Mouse (Mus musculus) CH12.LX (cell line): ENCODE results near the gene Slc44a4. TPM values are rescaled to one million over a fixed set of nuclear protein-coding genes. Genes with fewer than 3 reads are reported as not detected.
A peak's percentile ranks its signal among the peaks of the same experiment; 100 is the strongest.

Experiments used
- DNase-seq: peaks from one replicate; pipeline ENCODE4 v3.0.0-alpha.2; 2013; ENCODE audit errors: extremely low read depth
- H3K27ac ChIP-seq: 2 replicates; pipeline ENCODE4 v1.5.1; 2012; ENCODE audit warnings: low read depth, mild to moderate bottlenecking, control low read depth, moderate library complexity; ENCODE audit not compliant: insufficient read depth
- H3K27me3 ChIP-seq: replicated peaks from 2 replicates; pipeline ENCODE3; 2012; ENCODE audit warnings: inconsistent platforms
- H3K36me3 ChIP-seq, 2 experiments: replicated peaks in 1 of 2; 2 replicates each; pipeline versions ENCODE3 to v1.6.1; 2012; ENCODE audit warnings: inconsistent platforms in 1 of 2, low read length in 1 of 2, mild to moderate bottlenecking in 1 of 2, mixed read lengths in 1 of 2, moderate library complexity in 1 of 2; ENCODE audit not compliant: control insufficient read depth in 1 of 2, insufficient read depth in 1 of 2
- H3K4me1 ChIP-seq, 2 experiments: 2 replicates each; pipeline ENCODE4 v1.6.1; 2012; ENCODE audit warnings: inconsistent platforms in 1 of 2, moderate library complexity in 1 of 2; ENCODE audit not compliant: insufficient read depth in 2 of 2, control insufficient read depth in 1 of 2
- H3K4me2 ChIP-seq: 2 replicates; pipeline ENCODE4 v1.6.1; 2012; ENCODE audit warnings: low read depth, mild to moderate bottlenecking, control low read depth; ENCODE audit not compliant: poor library complexity, insufficient read depth, severe bottlenecking
- H3K4me3 ChIP-seq, 3 experiments: fragments of 150-350 bp in 1 of 3; sonication (generic) in 1 of 3; replicated peaks in 1 of 3; 2 replicates each; pipeline versions ENCODE3 to v1.5.1; 2011 to 2012; ENCODE audit warnings: low read depth in 2 of 3, low read length in 2 of 3, mild to moderate bottlenecking in 2 of 3, moderate library complexity in 2 of 3, control low read depth in 1 of 3, improper control_type of control experiment in 1 of 3, inconsistent platforms in 1 of 3, mixed read lengths in 1 of 3; ENCODE audit not compliant: poor library complexity in 1 of 3
- H3K79me2 ChIP-seq: replicated peaks from 2 replicates; pipeline ENCODE4 v1.6.1; 2012; ENCODE audit warnings: mild to moderate bottlenecking, moderate library complexity; ENCODE audit not compliant: control insufficient read depth, poor library complexity, insufficient read depth, severe bottlenecking; ENCODE audit errors: extremely low read depth
- H3K9ac ChIP-seq: 2 replicates; pipeline ENCODE4 v1.6.1; 2012; ENCODE audit warnings: low read depth, mild to moderate bottlenecking, control low read depth, moderate library complexity; ENCODE audit not compliant: insufficient read depth
- H3K9me3 ChIP-seq: replicated peaks from 2 replicates; pipeline ENCODE3; 2012; ENCODE audit warnings: low read length, inconsistent platforms, mixed read lengths
- BHLHE40 ChIP-seq: IDR thresholded peaks from 2 replicates; pipeline ENCODE4 v1.6.1; 2011; ENCODE audit warnings: mild to moderate bottlenecking, low read depth, low read length, improper control_type of control experiment
- CHD2 ChIP-seq: IDR thresholded peaks from 2 replicates; pipeline ENCODE4 v1.6.1; 2011; ENCODE audit warnings: low read length, improper control_type of control experiment
- CTCF ChIP-seq, 2 experiments: IDR thresholded peaks in 1 of 2; conservative IDR thresholded peaks in 1 of 2; 2 replicates each; pipeline ENCODE4 v1.5.1; 2011 to 2012; ENCODE audit warnings: low read depth in 2 of 2, low read length in 2 of 2, improper control_type of control experiment in 1 of 2, inconsistent platforms in 1 of 2, mild to moderate bottlenecking in 1 of 2, moderate library complexity in 1 of 2
- ELF1 ChIP-seq: IDR thresholded peaks from 2 replicates; pipeline ENCODE4 v1.6.1; 2014; ENCODE audit warnings: low read depth, mild to moderate bottlenecking, inconsistent platforms, low read length, improper control_type of control experiment
- EP300 ChIP-seq: IDR thresholded peaks from 2 replicates; pipeline ENCODE4 v1.6.1; 2011; ENCODE audit warnings: low read length, improper control_type of control experiment
- KAT2A ChIP-seq: IDR thresholded peaks from 2 replicates; pipeline ENCODE4 v1.6.1; 2012; ENCODE audit warnings: low read length, improper control_type of control experiment, inconsistent platforms; ENCODE audit not compliant: insufficient replicate concordance
- MAX ChIP-seq: IDR thresholded peaks from 2 replicates; pipeline ENCODE4 v1.6.1; 2011; ENCODE audit warnings: low read length, improper control_type of control experiment
- MAZ ChIP-seq: IDR thresholded peaks from 2 replicates; pipeline ENCODE4 v1.6.1; 2012; ENCODE audit warnings: low read depth, mild to moderate bottlenecking, inconsistent platforms, low read length, improper control_type of control experiment, moderate library complexity
- MXI1 ChIP-seq: IDR thresholded peaks from 2 replicates; pipeline ENCODE4 v1.6.1; 2011; ENCODE audit warnings: mild to moderate bottlenecking, low read depth, low read length, improper control_type of control experiment
- MYC ChIP-seq: IDR thresholded peaks from 2 replicates; pipeline ENCODE4 v1.6.1; 2011; ENCODE audit warnings: low read depth, mild to moderate bottlenecking, improper control_type of control experiment, low read length
- NRF1 ChIP-seq: IDR thresholded peaks from 2 replicates; pipeline ENCODE4 v1.6.1; 2014; ENCODE audit warnings: low read depth, mild to moderate bottlenecking, inconsistent platforms, low read length, improper control_type of control experiment, moderate library complexity
- POLR2A ChIP-seq: IDR thresholded peaks from 2 replicates; pipeline ENCODE4 v1.6.1; 2011; ENCODE audit warnings: low read depth, mild to moderate bottlenecking, improper control_type of control experiment, low read length
- TBP ChIP-seq: conservative IDR thresholded peaks from 2 replicates; pipeline ENCODE4 v1.6.1; 2011; ENCODE audit warnings: low read depth, low read length, improper control_type of control experiment
- TCF12 ChIP-seq: IDR thresholded peaks from 2 replicates; pipeline ENCODE4 v1.6.1; 2014; ENCODE audit warnings: low read depth, mild to moderate bottlenecking, inconsistent platforms, low read length, improper control_type of control experiment
- UBTF ChIP-seq: IDR thresholded peaks from 2 replicates; pipeline ENCODE4 v1.6.1; 2012; ENCODE audit warnings: low read depth, mild to moderate bottlenecking, inconsistent platforms, low read length, improper control_type of control experiment, moderate library complexity
- USF1 ChIP-seq: IDR thresholded peaks from 2 replicates; pipeline ENCODE4 v1.6.1; 2014; ENCODE audit warnings: low read depth, mild to moderate bottlenecking, inconsistent platforms, low read length, improper control_type of control experiment
- USF2 ChIP-seq: conservative IDR thresholded peaks from 2 replicates; pipeline ENCODE4 v1.6.1; 2011; ENCODE audit warnings: low read depth, low read length, improper control_type of control experiment
- ZMIZ1 ChIP-seq: IDR thresholded peaks from 2 replicates; pipeline ENCODE4 v1.6.1; 2012; ENCODE audit warnings: low read depth, mild to moderate bottlenecking, inconsistent platforms, low read length, improper control_type of control experiment
- ZNF384 ChIP-seq: IDR thresholded peaks from 2 replicates; pipeline ENCODE4 v1.6.1; 2012; ENCODE audit warnings: low read depth, low read length, improper control_type of control experiment, inconsistent platforms
- dilution Hi-C: fragments of 300-500 bp; cut with MboI; formaldehyde crosslinking; loops from 2 replicates; pipeline ENCODE4 v1.14.3; 2020; ENCODE audit warnings: low sequenced_read_pairs; ENCODE audit not compliant: extremely low pct_unique_long_range_greater_than_20kb, extremely low pct_ligation_motif_present
- in situ Hi-C: fragments of 300-500 bp; cut with MboI; formaldehyde crosslinking; loops from 3 replicates; pipeline ENCODE4 v1.14.3; 2019; ENCODE audit warnings: low sequenced_read_pairs, low pct_ligation_motif_present, low pct_unique_long_range_greater_than_20kb, mixed read lengths
- polyA plus RNA-seq: library from polyadenylated mRNA; unstranded; fragments of >175 nt; gene quantifications from 2 replicates; pipeline ENCODE4 v1.2.1, GENCODE M21; 2012; ENCODE audit warnings: low read depth; ENCODE audit not compliant: insufficient read length
- total RNA-seq, 2 experiments: library from RNA; depleted of rRNA; stranded (reverse); fragments of 300-350 nt in 1 of 2; fragments of >200 nt in 1 of 2; gene quantifications; 2 replicates each; pipeline ENCODE4 v1.2.3; 2012 to 2014

The Slc44a4 gene
- total and polyA plus RNA-seq, 3 experiments = 0.55 to 1.4 (median 0.62) TPM

DNA sequence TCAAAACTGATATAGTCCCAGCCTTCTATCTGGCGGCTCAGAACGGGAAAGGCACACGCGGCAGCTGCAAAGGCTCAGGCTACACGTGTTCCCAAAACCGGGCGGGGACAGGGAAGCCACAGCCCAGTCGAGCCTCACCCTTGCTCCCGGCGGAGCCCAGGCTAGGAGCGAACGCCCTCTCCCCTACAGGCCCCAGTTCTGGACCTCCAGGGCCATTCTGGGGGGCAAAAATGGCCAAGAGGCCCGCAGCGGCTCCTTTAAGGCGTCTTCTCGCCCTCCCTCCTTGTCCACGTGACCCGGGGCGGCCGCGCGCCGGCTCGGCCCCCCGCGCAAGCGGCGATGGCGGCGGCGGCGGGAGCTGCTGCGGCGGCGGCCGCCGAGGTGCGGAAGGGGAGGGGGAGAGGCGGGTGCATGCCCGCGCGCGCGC is 16.1 kb upstream of the Slc44a4 start, which contains the start of the genes C2 and Ehmt2 (continued):
- TF ChIP-seq CTCF (conservative IDR thresholded peaks at IDR 0.05 in 1 of 2, IDR thresholded peaks at IDR 0.05 in 1 of 2; ENCODE audit: low read depth in 2 of 2, low read length in 2 of 2) (no peak), ZNF384 (no peak), MAZ (peak; percentile 84), MAX (peak; percentile 95), POLR2A (peak; percentile 90), MYC (peak; percentile 98), BHLHE40 (peak; percentile 81), USF2 (peak; percentile 62), USF1 (peak; percentile 88), KAT2A (no peak)

GRCm38 (mm10) chr17:34898706-34899052 is 15.6 kb upstream of the Slc44a4 start:
- Histone ChIP-seq H3K36me3 (peaks cover 17 to 40% of the 10 kb centered on the region in 2 experiments), H3K27ac (peak overlapping the region; percentile 89; the same call in 1 of the 2 replicates), H3K27me3 (no peaks in the 10 kb centered on the region), H3K9me3 (peaks cover 5% of the 10 kb centered on the region), H3K4me3 (peak overlapping the region; percentile 91 to 93 (median 92)), H3K9ac (peak overlapping the region; percentile 94), H3K4me1 (peaks cover 7 to 29% of the 10 kb centered on the region in 2 experiments), H3K4me2 (peak overlapping the region; percentile 18; the same call in 1 of the 2 replicates), H3K79me2 (peaks cover 17% of the 10 kb centered on the region)
- dilution Hi-C loops = no loop called here
- DNase-seq = no peak
- TF ChIP-seq ZMIZ1 (no peak), TBP (no peak), ELF1 (no peak), BHLHE40 (0 out of 2 replicates have a peak, but pooled peaks have one; percentile 2), EP300 (no peak)
- in situ Hi-C loops = no loop called here

DNA sequence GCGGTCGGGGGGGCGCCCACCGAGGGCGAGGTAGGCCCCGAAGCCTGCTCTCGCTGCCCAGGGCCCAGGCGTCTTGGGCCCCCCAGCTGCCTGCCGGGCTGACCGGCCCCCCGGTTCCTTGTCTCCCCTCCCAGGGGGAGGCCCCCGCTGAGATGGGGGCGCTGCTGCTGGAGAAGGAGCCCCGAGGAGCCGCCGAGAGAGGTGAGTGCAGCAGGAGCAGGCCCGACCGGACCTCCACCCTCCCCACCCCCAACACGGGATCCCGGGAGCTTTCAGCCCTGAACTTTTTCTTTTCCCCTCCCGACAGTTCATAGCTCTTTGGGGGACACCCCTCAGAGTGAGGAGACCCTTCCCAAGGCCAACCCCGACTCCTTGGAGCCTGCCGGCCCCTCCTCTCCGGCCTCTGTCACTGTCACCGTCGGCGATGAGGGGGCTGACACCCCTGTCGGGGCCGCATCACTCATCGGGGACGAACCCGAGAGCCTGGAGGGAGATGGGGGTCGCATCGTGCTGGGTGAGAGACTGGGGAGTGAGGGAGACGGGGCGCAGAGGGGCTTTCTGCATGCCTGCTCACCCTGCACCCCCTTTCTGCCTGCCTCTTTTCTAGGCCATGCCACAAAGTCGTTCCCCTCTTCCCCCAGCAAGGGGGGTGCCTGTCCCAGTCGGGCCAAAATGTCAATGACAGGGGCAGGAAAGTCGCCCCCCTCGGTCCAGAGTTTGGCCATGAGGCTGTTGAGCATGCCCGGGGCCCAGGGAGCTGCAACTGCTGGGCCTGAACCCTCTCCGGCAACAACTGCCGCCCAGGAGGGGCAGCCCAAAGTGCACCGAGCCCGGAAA is 15.0 kb upstream of the Slc44a4 start:
- Histone ChIP-seq H3K4me2 (peak overlapping the region; percentile 63; the same call in 1 of the 2 replicates), H3K9ac (peak overlapping the region; percentile 94), H3K27ac (peak overlapping the region; percentile 89), H3K79me2 (peaks cover 17% of the 10 kb centered on the region), H3K4me3 (peak overlapping the region; percentile 91 to 93 (median 92)), H3K9me3 (peaks cover 5% of the 10 kb centered on the region), H3K27me3 (no peaks in the 10 kb centered on the region), H3K36me3 (peaks cover 18 to 43% of the 10 kb centered on the region in 2 experiments), H3K4me1 (peaks cover 7 to 26% of the 10 kb centered on the region in 2 experiments)
- no peak for DNase-seq
- in situ Hi-C loops = no loop called here
- TF ChIP-seq MXI1 (peak; percentile 20; the same call in 1 of the 2 replicates), CTCF (conservative IDR thresholded peaks at IDR 0.05 in 1 of 2, IDR thresholded peaks at IDR 0.05 in 1 of 2; ENCODE audit: low read depth in 2 of 2, low read length in 2 of 2) (no peak), NRF1 (peak; percentile 63; the same call in 1 of the 2 replicates), POLR2A (peak; percentile 44), UBTF (peak; percentile 78; the same call in 1 of the 2 replicates), TCF12 (0 out of 2 replicates have a peak, but pooled peaks have one; percentile 9), CHD2 (peak; percentile 15; the same call in 1 of the 2 replicates), ZMIZ1 (no peak)
- dilution Hi-C loops = no loop called here
